Mouse (Mus musculus) myocyte (in vitro differentiated cells): ENCODE measurements around the gene Srsf7.
A peak's percentile ranks its signal among the peaks of the same experiment; 100 is the strongest.

Experiments used
- CEBPB ChIP-seq: IDR thresholded peaks from 2 replicates; pipeline ENCODE4 v1.6.1; 2011; ENCODE audit warnings: mild to moderate bottlenecking, moderate library complexity; ENCODE audit not compliant: poor library complexity, insufficient read depth, severe bottlenecking
- E2F4 ChIP-seq: IDR thresholded peaks from one replicate; pipeline ENCODE4 v1.6.1; 2011; ENCODE audit warnings: mild to moderate bottlenecking, control low read depth, moderate library complexity; ENCODE audit not compliant: insufficient read depth
- MAX ChIP-seq: IDR thresholded peaks from one replicate; pipeline ENCODE4 v1.6.1; 2011; ENCODE audit warnings: low read depth, mild to moderate bottlenecking, control low read depth
- MYOD1 ChIP-seq, 3 experiments: IDR thresholded peaks; one replicate each; pipeline ENCODE4 v1.6.1; 2011; ENCODE audit warnings: control low read depth in 2 of 3, low read depth in 2 of 3, mild to moderate bottlenecking in 2 of 3, moderate library complexity in 1 of 3; ENCODE audit not compliant: insufficient read length in 2 of 3, control insufficient read depth in 1 of 3
- MYOG ChIP-seq, 3 experiments: IDR thresholded peaks; one replicate each; pipeline ENCODE4 v1.6.1; 2011; ENCODE audit warnings: control low read depth in 2 of 3, low read depth in 2 of 3, mild to moderate bottlenecking in 2 of 3; ENCODE audit not compliant: insufficient read length in 2 of 3, control insufficient read depth in 1 of 3, insufficient read depth in 1 of 3
- POLR2A ChIP-seq: IDR thresholded peaks from one replicate; pipeline ENCODE4 v1.6.1; 2011; ENCODE audit warnings: low read depth, mild to moderate bottlenecking, control low read depth, moderate library complexity; ENCODE audit not compliant: insufficient read length
- POLR2AphosphoS2 ChIP-seq: IDR thresholded peaks from one replicate; pipeline ENCODE4 v1.6.1; 2011; ENCODE audit warnings: low read depth, control low read depth; ENCODE audit not compliant: insufficient read length
- REST ChIP-seq: IDR thresholded peaks from one replicate; pipeline ENCODE4 v1.6.1; 2011; ENCODE audit warnings: mild to moderate bottlenecking, control low read depth, moderate library complexity; ENCODE audit not compliant: insufficient read depth, insufficient read length
- TCF12 ChIP-seq: IDR thresholded peaks from one replicate; pipeline ENCODE4 v1.6.1; 2011; ENCODE audit warnings: mild to moderate bottlenecking, control low read depth; ENCODE audit not compliant: poor library complexity, insufficient read depth, severe bottlenecking
- TCF3 ChIP-seq: IDR thresholded peaks from one replicate; pipeline ENCODE4 v1.6.1; 2011; ENCODE audit warnings: low read depth, control low read depth; ENCODE audit not compliant: insufficient read length
- USF1 ChIP-seq: IDR thresholded peaks from one replicate; pipeline ENCODE4 v1.6.1; 2011; ENCODE audit warnings: low read depth, mild to moderate bottlenecking, control low read depth, moderate library complexity

GRCm38 (mm10) chr17:80206671-80207581 lies at the start of gene Srsf7, which contains the start of gene Ttc39d:
- TF ChIP-seq MYOD1 (IDR thresholded peaks at IDR 0.05; ENCODE audit: control insufficient read depth in 1 of 3, insufficient read length in 2 of 3, low read depth in 2 of 3) (peak in 1 of 3 experiments; percentile 30), POLR2A (peak; percentile 100), USF1 (no peak), POLR2AphosphoS2 (peak; percentile 100), MYOG (IDR thresholded peaks at IDR 0.05; ENCODE audit: control insufficient read depth in 1 of 3, insufficient read depth in 1 of 3, insufficient read length in 2 of 3, low read depth in 2 of 3) (no peak), E2F4 (peak; percentile 63), REST (peak; percentile 56), MAX (no peak), TCF12 (no peak), CEBPB (0 out of 2 replicates have a peak, but pooled peaks have one; percentile 27), TCF3 (peak; percentile 3)
